Mouse (Mus musculus) frontal cortex, postnatal 36 days (tissue): ENCODE data around the gene Uxt.

Source experiments
- DNase-seq, 2 experiments: peaks; one replicate each; pipeline ENCODE4 v3.0.0; 2022; ENCODE audit warnings: low spot score in 2 of 2

Uxt gene

DNA sequence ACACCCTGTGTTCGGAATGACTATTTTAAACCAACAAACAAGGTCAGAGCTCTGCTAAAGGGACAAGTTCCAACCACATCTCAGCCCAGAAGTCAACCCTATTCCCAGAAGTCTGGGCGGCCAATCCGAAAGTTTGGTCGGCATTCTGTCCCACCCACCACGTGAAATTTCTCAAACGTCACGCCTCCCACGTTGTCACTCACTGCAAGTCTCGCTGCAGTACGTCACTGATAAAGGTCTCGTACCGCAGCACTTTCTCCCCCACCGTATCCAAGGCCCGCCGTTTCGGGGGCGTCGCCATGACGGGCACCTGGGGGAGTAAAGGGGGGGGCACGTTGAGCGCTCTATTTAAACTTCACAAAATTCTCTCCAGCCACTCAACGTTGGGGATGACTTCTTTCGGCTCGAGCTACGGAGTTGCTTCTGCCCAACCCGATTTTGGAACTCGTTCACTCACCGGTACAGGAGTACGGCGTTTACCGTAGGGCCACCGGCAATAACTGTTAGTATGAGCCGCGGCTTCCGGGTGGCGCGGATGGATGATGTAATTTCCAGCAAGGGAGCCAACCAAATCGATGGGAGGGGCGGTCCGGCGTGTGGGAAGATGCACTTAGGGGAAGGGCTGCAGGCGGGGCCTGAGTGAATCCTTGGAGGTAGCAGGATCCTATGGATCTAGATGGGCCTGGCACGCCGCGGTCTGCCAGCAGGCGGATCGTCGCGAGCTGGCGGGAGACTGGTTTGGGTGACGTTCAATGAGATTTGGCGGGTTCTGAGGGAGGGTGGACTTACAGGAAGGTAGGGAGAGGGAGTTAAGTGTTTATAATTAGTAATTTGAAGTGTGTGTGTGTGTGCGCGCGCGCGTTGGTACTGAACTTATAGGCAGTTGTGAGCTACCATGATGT, at the start of gene Uxt:
Uxt (minus strand) TSS at position 541 of the 902 bp plus-strand sequence.
- peak; percentile 88 to 89 for DNase-seq

DNA sequence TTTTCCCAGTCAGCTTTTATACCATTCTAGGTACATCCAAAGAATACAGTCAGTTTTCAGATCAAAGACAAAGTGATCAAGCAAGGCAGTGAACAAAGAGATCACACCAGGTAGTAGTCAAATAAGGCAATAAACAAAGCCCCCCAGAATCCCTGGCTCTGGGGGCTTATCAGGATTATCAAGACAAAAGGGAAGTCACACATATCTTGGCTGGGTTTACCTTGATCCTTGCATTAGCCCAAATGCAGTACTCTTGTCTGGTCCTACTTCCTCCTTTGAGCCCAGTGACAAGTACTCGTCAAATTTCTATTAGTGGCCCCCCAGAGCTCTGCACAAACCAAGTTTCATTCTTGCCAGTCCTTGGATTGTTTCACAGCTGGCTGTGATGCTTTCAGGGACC, 19.1 kb upstream of the Uxt start:
- DNase-seq: no peak

GRCm38 (mm10) chrX:20950191-20950880, 11.5 kb downstream of the Uxt start, which contains the start of gene Elk1:
Gene Elk1, minus strand, starts transcription at chrX:20950608.
- DNase-seq: peak; percentile 76 to 88

DNA sequence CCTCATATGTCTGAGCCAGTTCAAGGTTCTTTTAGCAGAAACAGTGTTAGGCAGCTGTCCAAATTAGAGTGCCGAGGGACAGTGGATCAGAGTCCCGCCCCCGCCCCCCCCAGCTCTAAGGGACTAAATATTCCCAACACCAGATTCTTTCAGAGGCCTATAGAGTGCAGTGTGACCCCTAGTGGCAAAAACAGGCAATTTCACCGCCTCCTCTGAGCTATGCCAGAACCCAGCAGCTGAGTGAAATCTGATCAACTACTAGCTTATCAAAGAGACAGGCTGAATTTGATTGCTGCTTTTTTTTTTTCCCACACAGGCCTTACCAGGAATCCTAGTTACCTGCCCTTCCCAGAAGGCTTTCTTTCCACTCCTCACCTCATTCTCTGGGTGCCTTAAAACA, 15.8 kb downstream of the Uxt start:
- peak; percentile 35 to 75 for DNase-seq

DNA sequence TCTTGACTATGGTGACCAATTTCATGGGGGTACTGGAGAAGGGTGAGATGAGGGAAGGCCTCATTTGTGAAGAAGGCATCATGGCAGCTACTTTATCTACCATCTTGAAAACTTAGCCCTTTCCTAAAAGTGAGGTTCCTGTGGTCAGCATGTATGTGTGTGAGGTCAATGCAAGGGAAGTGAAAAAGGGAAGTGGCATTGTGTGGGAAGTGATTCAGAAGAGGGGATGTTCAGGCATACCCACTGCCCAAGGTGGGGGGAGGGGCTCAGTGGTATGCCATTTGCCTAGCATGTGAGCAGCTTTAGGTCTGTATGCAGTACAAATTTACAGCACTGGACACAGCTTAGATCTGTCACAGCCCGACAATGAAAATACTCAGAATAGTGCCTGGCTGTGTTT, 29.9 kb downstream of the Uxt start:
- no peak for DNase-seq

GRCm38 (mm10) chrX:20931364-20931763, 30.5 kb downstream of the Uxt start, which contains the start of gene Cfp:
Gene Cfp, minus strand, starts transcription at chrX:20931555.
- no peak for DNase-seq

- DNase-seq: no peak
These were observed 32.0 kb downstream of the Uxt start for GRCm38 (mm10) chrX:20929859-20930258.

- DNase-seq: no peak
These were observed 36.8 kb downstream of the Uxt start for GRCm38 (mm10) chrX:20924976-20925375.

- no peak for DNase-seq
These were observed 38.3 kb downstream of the Uxt start for GRCm38 (mm10) chrX:20923506-20923905.

GRCm38 (mm10) chrX:20921366-20921765, 40.5 kb downstream of the Uxt start:
- DNase-seq: peak; percentile 23 to 34

GRCm38 (mm10) chrX:20920844-20921364, 40.9 kb downstream of the Uxt start, which contains the start of gene Syn1:
Gene Syn1, minus strand, starts transcription at chrX:20921004.
- peak; percentile 81 to 84 for DNase-seq

- DNase-seq: no peak
These were observed 41.5 kb downstream of the Uxt start for GRCm38 (mm10) chrX:20920249-20920843.

- peak in 1 of 2 experiments; percentile 23 for DNase-seq
These were observed 46.7 kb downstream of the Uxt start for GRCm38 (mm10) chrX:20915075-20915474.

GRCm38 (mm10) chrX:20913726-20914125, 48.1 kb downstream of the Uxt start:
- DNase-seq: no peak

GRCm38 (mm10) chrX:20910074-20910473, 51.7 kb downstream of the Uxt start:
- no peak for DNase-seq
